Mouse (Mus musculus) bone marrow, adult 2 months (tissue): ENCODE data around the gene Morc1. TPM values are rescaled to one million over a fixed set of nuclear protein-coding genes. Genes with fewer than 3 reads are reported as not detected.

Experiments used
- H3K27ac ChIP-seq: fragments of 200-500 bp; 2 replicates; pipeline ENCODE4 v1.5.1; 2012; ENCODE audit warnings: low read depth, mild to moderate bottlenecking, control low read depth, inconsistent platforms, low read length; ENCODE audit not compliant: control insufficient read depth, poor library complexity, insufficient read depth
- H3K4me1 ChIP-seq: fragments of 200-500 bp; 2 replicates; pipeline ENCODE4 v1.6.1; 2011; ENCODE audit warnings: low read length; ENCODE audit not compliant: control insufficient read depth, insufficient read depth
- H3K4me3 ChIP-seq: fragments of 200-500 bp; replicated peaks from 2 replicates; pipeline ENCODE3; 2011; ENCODE audit warnings: mild to moderate bottlenecking, low read depth, low read length, control low read depth; ENCODE audit not compliant: control insufficient read depth
- CTCF ChIP-seq: fragments of 200-500 bp; IDR thresholded peaks from 2 replicates; pipeline ENCODE4 v1.5.1; 2011; ENCODE audit warnings: low read length, control low read depth; ENCODE audit not compliant: control insufficient read depth, insufficient read depth
- POLR2A ChIP-seq: fragments of 200-500 bp; IDR thresholded peaks from 2 replicates; pipeline ENCODE4 v1.6.1; 2011; ENCODE audit warnings: low read depth, mild to moderate bottlenecking, control low read depth, low read length, borderline replicate concordance; ENCODE audit not compliant: control insufficient read depth
- WGBS: fragments of 180-500 bp; shearing (Covaris S2); methylation state at CpG from one replicate; pipeline ENCODE4 v1.1.7; 2018; 5-methylcytosine and 5-hydroxymethylcytosine counted together
- polyA plus RNA-seq: library from polyadenylated mRNA; stranded (reverse); fragments of >200 nt; gene quantifications from 2 replicates; pipeline ENCODE4 v1.2.4, GENCODE M21; 2011; ENCODE audit warnings: low replicate concordance; ENCODE audit not compliant: missing spikeins, insufficient read depth, insufficient read length

The Morc1 gene
- polyA plus RNA-seq, 1 experiment: 4.4 TPM

GRCm38 (mm10) chr16:48594457-48594856 lies 163.4 kb downstream of the Morc1 start:
- Histone ChIP-seq H3K4me1 (no peaks in the 10 kb centered on the region), H3K4me3 (no peak overlapping the region), H3K27ac (no peak overlapping the region)
- TF ChIP-seq POLR2A: no peak
- TF ChIP-seq CTCF: no peak
- 35% methylated on average over 5 of the region's 5 CpGs for WGBS

DNA sequence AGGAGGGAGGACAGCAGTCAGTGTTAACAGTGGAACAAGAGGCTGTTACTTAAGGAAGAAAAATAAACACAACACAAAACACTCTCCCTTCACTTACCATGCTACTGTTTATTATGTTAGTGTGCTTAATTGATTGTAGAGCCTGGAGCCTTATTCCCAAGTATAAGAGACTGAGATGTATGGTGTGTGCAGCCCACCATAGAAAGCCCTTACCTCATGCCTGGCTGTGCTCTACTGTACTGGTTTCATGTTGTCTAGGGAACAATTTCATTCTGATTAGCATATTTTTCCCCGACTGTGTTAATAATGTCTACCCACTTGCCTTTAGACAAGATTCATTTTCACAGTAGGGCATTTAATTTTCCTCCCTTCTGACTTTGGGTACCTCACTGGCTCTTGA lies 164.2 kb downstream of the Morc1 start:
- Histone ChIP-seq H3K27ac (no peak overlapping the region), H3K4me1 (no peaks in the 10 kb centered on the region), H3K4me3 (no peak overlapping the region)
- TF ChIP-seq POLR2A (no peak), CTCF (no peak)
- 72% methylated on average over 1 of the region's 1 CpGs for WGBS

GRCm38 (mm10) chr16:48603735-48604211 lies 172.7 kb downstream of the Morc1 start:
- 82% methylated on average over 2 of the region's 2 CpGs for WGBS
- Histone ChIP-seq H3K27ac (no peak overlapping the region), H3K4me3 (no peak overlapping the region), H3K4me1 (no peaks in the 10 kb centered on the region)
- TF ChIP-seq CTCF (no peak), POLR2A (no peak)

DNA sequence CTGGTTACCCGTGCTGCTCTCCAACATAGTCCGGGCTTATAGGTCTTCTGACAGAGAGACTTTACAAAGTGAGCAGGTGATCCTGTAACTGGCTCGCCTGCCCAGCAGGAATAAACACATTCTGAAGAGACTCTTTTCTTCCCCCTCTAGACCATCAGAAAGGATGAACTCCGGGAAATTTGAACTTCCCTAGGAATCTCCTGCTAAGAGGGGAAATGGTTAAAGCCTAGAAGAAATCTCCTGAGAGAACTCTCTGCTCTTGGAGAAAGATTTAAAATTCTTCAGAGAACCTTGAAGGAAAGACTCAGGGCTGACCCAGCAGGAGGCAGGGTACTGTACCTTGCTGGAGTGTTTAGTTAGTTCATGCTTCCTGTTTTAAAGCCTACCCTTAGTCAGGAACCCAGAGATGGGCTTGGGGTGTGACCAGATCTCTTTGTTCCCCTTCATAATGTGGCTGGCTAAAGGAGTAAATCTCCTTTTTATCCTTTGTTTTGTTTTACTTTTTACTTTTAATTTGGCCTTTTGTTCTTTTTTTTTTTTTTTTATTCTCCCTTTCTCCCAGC lies 175.5 kb downstream of the Morc1 start:
- no peaks in the 10 kb centered on the region for H3K4me1 ChIP-seq
- no peak overlapping the region for H3K27ac ChIP-seq
- no peak overlapping the region for H3K4me3 ChIP-seq
- WGBS: 78% methylated on average over 4 of the region's 4 CpGs
- TF ChIP-seq POLR2A: no peak
- TF ChIP-seq CTCF: no peak

DNA sequence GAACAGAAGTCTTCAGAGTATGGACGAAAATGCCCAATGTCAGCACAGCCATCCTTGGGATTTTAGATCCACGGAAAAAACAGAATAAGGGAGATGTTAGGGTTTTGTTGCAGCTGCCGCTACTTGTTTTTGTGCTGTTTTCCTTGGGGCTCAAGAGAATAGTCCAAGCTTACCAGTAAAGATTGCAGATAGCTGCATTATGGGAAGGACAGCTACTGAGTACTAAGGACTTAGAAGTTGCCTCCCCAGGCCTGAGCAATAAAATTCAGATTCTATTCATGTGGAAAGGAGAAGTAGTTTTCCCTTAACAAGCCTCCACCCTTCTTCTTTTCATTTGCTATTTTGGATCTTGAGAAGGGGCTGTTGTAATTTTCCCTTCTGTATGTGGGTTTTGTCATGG lies 177.2 kb downstream of the Morc1 start:
- H3K27ac ChIP-seq: no peak overlapping the region
- H3K4me3 ChIP-seq: no peak overlapping the region
- TF ChIP-seq CTCF (no peak), POLR2A (no peak)
- no peaks in the 10 kb centered on the region for H3K4me1 ChIP-seq
- WGBS: 85% methylated on average over 3 of the region's 3 CpGs

DNA sequence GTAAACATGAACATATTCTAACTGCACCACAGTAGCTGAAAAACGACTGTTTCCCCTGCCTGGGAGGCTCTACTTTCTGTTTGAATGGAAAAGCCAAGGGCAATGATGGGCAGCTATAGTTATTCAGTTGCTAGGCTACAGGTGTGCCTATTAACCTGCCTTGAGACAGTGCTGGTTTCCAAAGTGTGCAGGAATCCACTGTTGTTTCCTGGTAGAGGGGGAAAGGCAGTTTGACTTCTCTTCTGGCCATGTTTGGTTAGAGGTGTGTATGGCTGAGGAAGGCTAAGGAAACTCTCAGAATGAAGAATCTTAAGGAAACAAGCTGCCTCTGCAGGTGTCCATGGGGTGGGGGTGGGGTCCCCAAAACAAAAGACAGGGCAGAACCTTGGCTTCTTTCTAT lies 179.8 kb downstream of the Morc1 start:
- Histone ChIP-seq H3K27ac (no peak overlapping the region), H3K4me3 (no peak overlapping the region), H3K4me1 (no peaks in the 10 kb centered on the region)
- TF ChIP-seq POLR2A (no peak), CTCF (no peak)
- WGBS: 35% methylated on average over 1 of the region's 1 CpGs

DNA sequence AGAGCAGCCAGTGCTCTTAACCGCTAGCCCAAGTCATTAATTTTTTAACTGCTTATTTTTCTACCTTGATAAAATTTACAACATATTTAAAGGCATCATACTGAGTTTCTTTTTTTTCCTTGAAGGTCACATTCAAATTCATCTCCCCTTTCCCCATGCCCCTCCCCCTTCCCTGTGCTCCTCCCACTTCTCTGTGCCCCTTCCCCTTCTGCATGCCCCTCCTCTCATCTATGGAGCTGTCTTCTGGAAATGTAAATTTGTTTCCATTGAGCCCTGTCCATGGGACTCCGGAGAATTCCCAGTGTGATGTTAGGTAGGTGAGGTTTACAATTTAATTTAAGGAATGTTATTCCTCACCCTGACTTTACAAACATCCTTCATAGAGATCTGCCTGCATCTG lies 180.4 kb downstream of the Morc1 start:
- H3K4me1 ChIP-seq: no peaks in the 10 kb centered on the region
- WGBS: 84% methylated on average over 2 of the region's 2 CpGs
- H3K4me3 ChIP-seq: no peak overlapping the region
- H3K27ac ChIP-seq: no peak overlapping the region
- TF ChIP-seq POLR2A: no peak
- TF ChIP-seq CTCF: no peak

DNA sequence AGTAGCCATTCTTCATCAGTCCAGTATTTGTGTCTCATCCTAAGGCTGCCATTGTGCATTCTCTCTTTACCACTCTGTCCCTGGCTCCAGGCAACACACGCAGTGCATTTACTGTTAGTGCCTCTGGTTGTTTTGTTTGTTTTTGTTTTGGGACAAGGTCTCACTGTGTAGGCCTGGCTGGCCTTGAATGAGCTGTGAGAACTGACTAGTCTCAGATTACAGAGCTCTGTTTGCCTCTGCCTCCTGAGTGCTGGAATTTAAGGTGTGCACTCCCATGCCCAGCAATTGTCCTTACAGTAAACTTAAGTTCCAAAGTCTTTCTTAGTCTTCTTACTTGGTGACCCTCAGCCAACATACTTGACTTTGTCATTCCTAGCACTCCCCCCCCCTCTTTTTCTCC lies 182.7 kb downstream of the Morc1 start:
- TF ChIP-seq CTCF (no peak), POLR2A (no peak)
- WGBS: 92% methylated on average over 1 of the region's 1 CpGs
- H3K4me3 ChIP-seq: no peak overlapping the region

DNA sequence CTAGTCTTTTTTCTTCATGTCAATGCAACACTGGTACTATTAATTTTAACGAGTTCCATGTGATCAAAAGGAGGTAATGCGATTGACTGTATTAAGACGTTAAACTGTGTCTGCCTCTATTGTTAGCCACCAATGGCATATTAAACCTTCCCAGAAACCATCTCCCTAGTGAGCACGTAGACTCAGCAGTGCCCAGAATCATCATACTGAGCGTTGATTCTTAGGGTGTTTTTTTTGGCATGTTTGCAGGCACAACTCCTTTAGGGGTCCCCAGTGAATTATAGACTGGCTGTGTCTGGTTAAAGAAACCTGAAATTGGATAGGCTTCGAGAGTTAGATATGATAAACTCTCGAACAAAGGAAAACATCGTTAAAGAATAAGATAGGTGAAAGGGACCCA lies 189.5 kb downstream of the Morc1 start:
- Histone ChIP-seq H3K4me3 (no peak overlapping the region), H3K4me1 (no peaks in the 10 kb centered on the region), H3K27ac (no peak overlapping the region)
- 82% methylated on average over 8 of the region's 8 CpGs for WGBS
- TF ChIP-seq CTCF (no peak), POLR2A (no peak)

More for the DNA sequence above, 182.7 kb downstream of the Morc1 start:
- no peak overlapping the region for H3K27ac ChIP-seq
- H3K4me1 ChIP-seq: no peaks in the 10 kb centered on the region
